Mouse (Mus musculus): ENCODE data around the gene Aifm3. TPM values are rescaled to one million over a fixed set of nuclear protein-coding genes. Genes with fewer than 3 reads are reported as not detected.
A peak's percentile ranks its signal among the peaks of the same experiment; 100 is the strongest.
"Not testable (repeated sequence)": the region's sequence is repeated elsewhere in the genome, so short reads cannot be mapped to it uniquely, and the experiment has no call there.

The Aifm3 gene
- total RNA-seq, 2 experiments from 2014 or later: 0.18 to 0.35 TPM

GRCm38 (mm10) chr16:17499249-17499883, 10.0 kb downstream of the Aifm3 start:
- no peak for DNase-seq

GRCm38 (mm10) chr16:17502681-17503080, 13.3 kb downstream of the Aifm3 start:
- DNase-seq: no peak

GRCm38 (mm10) chr16:17507018-17507552, 17.7 kb downstream of the Aifm3 start:
- no peak for DNase-seq

DNA sequence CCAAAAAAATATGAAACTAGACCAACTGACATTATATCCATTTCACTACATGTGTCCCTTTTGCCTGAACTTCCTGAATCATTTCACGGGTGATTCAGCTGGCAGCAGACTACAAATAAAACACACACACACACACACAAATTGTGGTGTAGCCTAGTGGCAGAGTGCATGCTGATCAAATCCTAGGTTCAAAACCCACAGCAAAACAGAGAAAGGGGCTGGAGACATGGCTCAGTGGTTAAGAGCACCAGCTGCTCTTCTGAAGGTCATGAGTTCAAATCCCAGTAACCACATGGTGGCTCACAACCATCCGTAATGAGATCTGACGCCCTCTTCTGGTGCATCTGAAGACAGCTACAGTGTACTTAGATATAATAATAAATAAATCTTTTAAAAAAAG, 18.6 kb downstream of the Aifm3 start:
- DNase-seq: not testable (repeated sequence)

DNA sequence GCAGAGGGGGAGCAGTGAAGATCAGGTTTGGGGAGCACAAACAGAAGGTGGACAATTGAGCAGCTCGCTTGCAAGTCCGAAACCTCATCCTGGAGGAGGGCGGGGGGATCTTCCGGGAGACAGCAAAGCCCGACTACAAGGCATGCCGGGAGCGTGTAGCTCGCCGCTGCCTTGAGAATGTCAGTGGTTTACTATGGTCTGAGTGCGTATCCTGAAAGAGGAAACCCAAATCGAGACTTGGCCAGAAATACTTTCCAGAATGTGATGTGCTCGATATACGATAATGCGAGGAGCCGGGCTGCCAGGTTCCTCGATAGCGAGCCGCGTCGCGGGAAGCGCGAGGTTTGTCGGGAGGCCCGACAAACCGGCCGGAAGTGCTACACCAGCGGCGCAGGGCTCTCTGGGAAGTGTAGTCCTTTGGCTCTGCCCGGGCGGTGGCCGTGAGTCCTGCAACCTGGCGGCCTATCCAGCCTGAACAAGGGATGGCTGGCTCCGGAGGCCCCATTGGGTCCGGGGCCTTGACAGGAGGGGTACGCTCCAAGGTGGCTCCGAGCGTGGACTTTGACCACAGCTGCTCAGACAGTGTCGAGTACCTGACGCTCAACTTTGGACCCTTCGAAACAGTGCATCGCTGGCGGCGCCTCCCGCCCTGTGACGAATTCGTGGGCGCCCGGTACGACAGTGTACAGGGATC, 19.3 kb downstream of the Aifm3 start, which contains the start of gene Lztr1:
Gene Lztr1, plus strand, starts transcription at position 143 of the 694 bp plus-strand sequence.
- peak; percentile 85 for DNase-seq

DNA sequence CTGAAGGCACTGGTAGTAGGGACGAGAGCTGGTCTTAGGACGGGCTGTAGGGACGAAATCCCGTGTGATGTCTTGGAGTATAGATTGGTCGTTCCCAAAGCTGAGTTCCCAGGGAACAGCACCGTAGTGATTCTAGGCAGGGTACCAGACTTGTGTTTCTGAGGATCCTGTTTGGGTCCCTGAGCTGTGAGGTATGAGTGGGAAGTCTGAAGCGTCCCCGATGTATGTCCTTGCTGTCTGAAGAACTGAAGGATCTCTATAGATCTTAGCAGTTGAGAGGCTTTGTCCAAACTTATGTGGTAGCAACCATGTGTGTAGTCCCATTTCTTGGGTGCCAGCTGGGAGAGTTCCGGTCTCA, 19.8 kb downstream of the Aifm3 start:
- DNase-seq: no peak

- DNase-seq: no peak
Measured at GRCm38 (mm10) chr16:17510143-17510542, 20.7 kb downstream of the Aifm3 start.

- DNase-seq: no peak
Measured at GRCm38 (mm10) chr16:17510686-17511085, 21.3 kb downstream of the Aifm3 start.

GRCm38 (mm10) chr16:17511431-17511830, 22.0 kb downstream of the Aifm3 start:
- DNase-seq: no peak

DNA sequence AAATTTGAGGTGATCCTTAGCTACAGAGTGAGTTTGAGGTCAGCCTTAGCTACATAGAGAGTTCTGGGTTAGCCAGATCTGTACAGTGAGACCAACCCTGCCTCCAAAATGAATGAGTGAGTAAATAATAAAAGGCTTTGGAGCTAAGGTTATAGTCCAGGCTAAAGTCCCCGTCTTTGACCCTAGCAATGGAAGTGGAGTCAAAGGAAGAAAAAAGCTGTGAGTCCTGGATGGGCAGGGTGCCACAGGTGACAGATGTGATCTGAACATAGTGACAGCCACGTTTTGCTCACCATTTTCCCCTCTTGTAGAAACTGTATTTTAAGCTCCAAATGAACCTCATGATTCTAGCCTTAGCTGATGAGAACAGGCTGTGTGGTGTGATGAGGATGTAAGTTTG, 29.5 kb downstream of the Aifm3 start:
- DNase-seq: no peak

GRCm38 (mm10) chr16:17524156-17524555, 34.7 kb downstream of the Aifm3 start:
- DNase-seq: no peak

- DNase-seq: no peak
Measured at GRCm38 (mm10) chr16:17525524-17525923, 36.1 kb downstream of the Aifm3 start.

DNA sequence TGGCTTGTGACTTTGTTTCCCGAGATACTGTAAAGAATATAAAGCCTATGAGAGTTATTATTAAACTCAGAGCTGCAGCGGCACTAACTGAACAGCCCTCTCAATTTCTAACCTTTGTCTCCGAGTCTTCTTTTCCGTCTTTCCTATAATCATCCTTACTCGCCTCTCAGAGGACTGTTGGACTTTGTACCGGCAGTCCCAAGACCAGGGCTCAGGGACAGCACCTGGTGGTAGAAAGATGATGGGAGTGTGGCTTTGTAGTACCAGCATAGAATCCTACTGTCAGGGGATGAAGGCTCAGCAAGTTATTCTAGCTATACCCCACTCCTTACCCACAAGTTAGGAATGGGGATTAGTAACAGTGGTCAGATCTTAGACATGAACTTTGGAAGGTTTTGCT, 36.8 kb downstream of the Aifm3 start:
- no peak for DNase-seq

DNA sequence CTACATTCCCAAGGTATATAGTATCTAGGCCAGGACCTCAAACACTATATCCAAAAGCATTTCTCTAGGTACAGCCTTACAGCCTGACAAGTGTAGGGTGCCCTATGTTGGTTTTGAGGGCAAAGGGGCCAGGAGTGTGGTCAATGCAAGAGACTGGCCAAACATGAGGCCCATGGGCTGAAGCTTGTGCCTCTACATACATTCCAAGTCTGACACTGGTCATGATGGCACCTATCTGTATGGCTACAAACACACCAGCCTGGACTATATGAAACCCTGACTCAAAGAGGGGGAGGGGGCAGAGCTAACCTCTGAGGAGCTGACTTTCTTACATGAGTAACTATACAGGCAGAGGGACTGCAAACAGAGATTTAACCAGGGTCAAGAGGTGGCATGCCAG, 38.2 kb downstream of the Aifm3 start:
- DNase-seq: no peak

- no peak for DNase-seq
Measured at GRCm38 (mm10) chr16:17528276-17528675, 38.9 kb downstream of the Aifm3 start.

DNA sequence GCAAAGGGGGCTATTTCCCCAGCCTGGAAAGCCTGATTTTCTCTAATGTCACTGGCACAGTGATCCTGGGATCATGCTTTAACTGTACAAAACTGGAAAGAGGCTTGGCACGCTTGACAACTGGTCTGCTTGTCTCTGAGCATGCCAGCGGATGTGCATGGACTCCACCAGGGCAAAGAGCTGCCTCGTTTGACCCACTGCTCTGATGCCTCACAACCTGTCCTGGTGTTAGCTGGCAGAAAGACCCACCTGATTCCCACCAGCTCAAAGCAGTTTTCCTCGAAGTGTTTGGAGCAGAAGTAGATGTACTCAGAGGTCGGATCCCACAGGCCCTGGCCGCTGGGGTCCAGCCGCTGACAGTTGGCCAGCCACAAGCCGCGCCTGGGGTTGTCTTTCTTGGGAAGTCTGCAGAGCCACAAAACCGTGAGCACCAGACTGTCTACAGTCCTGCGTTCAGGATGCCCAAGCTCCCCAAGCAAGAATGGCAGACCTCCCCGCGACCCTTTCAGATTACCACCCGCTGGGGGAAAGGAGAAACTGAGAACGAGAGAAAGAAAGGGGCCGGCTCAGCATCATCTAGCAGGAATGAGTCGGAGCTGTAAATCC, 40.7 kb downstream of the Aifm3 start:
- DNase-seq: no peak

DNA sequence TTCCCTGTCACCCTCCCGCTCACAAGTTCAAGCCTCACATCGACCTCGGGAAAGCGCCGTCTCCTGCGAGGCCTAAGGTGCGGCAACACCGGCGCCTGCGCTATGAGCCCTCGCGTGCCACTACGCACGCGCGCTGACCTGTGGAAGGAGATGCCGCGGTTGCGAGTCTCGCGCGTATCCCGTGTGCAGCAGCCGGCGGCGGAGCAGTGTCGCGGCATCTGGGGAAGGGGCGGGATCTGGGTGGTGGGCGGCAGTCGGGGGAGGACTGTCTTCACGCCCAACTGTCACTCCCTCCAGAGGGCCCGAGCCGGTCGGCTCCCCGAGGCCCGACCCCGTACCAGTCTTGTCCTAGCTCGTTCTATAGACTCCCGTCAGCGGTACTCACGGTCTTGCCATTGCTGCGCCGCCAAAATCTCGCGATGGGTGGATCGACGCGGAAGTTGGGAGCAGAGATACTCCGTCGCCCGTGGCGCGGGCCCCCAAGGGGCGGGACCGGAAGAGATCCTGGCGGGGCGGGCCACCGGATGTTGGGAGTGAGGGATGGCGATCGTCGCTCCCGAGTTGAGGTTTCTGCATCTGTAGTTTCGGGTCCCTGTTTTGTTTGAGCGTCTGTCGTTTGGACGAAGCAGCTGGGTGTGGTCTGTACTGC, 41.4 kb downstream of the Aifm3 start, which contains the start of gene Thap7:
Gene Thap7, minus strand, starts transcription at position 497 of the 649 bp plus-strand sequence.
- DNase-seq: peak; percentile 95

- DNase-seq: no peak
Measured at GRCm38 (mm10) chr16:17532271-17532670, 42.9 kb downstream of the Aifm3 start.

DNA sequence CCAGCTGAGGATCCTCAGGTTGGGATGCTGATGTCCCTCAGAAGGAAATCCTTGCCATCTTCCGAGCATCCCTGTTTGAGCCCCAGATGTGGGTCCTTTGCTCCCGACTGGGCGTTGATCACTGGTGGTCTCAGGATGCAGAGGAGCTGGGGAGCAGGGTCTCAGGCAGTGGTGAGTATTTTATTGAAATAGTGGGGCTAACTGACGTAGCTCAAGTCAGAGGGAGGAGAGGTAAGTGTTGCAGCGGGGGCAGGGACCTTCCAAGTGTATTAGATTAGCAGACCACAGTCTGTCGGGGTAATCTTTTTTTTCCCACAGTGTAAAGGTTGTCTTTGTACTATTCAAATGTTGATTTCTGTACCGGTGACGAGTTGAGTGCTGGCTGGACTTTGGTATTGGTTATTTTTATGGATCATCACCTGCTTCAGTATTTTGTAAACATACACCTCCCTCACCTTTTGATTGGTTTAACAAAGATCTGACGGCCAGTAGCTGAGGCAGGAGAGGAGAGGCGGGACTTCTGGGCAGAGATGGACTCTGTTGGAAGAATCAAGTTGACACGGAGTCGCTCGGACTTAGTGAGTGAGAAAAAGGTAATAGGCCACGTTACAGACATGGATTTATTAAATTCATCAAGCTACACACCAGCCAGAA, 43.4 kb downstream of the Aifm3 start:
- no peak for DNase-seq

DNA sequence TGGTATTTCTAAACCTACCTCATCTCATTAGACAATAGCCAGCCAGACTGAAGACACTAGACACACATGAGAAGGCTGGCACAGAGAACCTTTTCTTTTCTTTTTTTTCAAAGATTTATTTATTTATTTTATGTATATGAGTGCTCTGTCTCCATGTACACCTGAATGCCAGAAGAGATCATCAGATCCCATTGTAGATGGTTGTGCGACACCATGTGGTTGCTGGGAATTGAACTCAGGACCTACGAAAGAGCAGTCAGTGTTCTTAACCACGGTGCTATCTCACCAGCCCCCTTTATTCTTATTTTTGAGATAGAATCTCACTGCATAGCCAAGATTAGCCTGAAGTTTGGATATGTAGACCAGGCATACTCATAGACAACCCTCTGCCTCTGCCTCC, 47.2 kb downstream of the Aifm3 start:
- DNase-seq: no peak

- DNase-seq: no peak
Measured at GRCm38 (mm10) chr16:17542632-17543031, 53.2 kb downstream of the Aifm3 start.

GRCm38 (mm10) chr16:17552837-17553236, 63.4 kb downstream of the Aifm3 start:
- DNase-seq: no peak

All from gastrocnemius, postnatal 25 days (tissue).